Mouse (Mus musculus) intestine, postnatal 0 days (tissue): Measurements from ENCODE around the gene Rere. TPM values are rescaled to one million over a fixed set of nuclear protein-coding genes. Genes with fewer than 3 reads are reported as not detected.

Source experiments
- ATAC-seq: fragments of 200-750 bp; cut with Nextera tagmentation; 2 replicates; pipeline ENCODE4 v1.8.0; 2017; ENCODE audit warnings: mild to moderate bottlenecking, moderate TSS enrichment, moderate library complexity
- H3K27ac ChIP-seq: fragments of 300-500 bp; sonication (generic); 2 replicates; pipeline ENCODE4 v1.5.1; 2014; ENCODE audit warnings: mild to moderate bottlenecking, low read depth, low read length, moderate library complexity
- H3K27me3 ChIP-seq: fragments of 300-500 bp; sonication (generic); replicated peaks from 2 replicates; pipeline ENCODE4 v1.6.1; 2014; ENCODE audit warnings: low read length, mixed read lengths; ENCODE audit not compliant: control insufficient read depth, insufficient read depth
- H3K36me3 ChIP-seq: fragments of 300-500 bp; sonication (generic); 2 replicates; pipeline ENCODE4 v1.6.1; 2014; ENCODE audit warnings: mild to moderate bottlenecking, moderate library complexity; ENCODE audit not compliant: control insufficient read depth, insufficient read depth
- H3K4me1 ChIP-seq: fragments of 300-500 bp; sonication (generic); replicated peaks from 2 replicates; pipeline ENCODE4 v1.6.1; 2014; ENCODE audit warnings: antibody characterized with exemption, low read length, mixed read lengths; ENCODE audit not compliant: control insufficient read depth, insufficient read depth
- H3K4me2 ChIP-seq: fragments of 300-500 bp; sonication (generic); replicated peaks from 2 replicates; pipeline ENCODE4 v1.6.1; 2014; ENCODE audit warnings: low read depth, mild to moderate bottlenecking, moderate library complexity
- H3K4me3 ChIP-seq: fragments of 300-500 bp; sonication (generic); 2 replicates; pipeline ENCODE4 v1.5.1; 2014; ENCODE audit warnings: low read depth, low read length
- H3K9ac ChIP-seq: fragments of 300-500 bp; sonication (generic); 2 replicates; pipeline ENCODE4 v1.6.1; 2014; ENCODE audit warnings: mild to moderate bottlenecking, low read depth, low read length
- H3K9me3 ChIP-seq: fragments of 300-500 bp; sonication (generic); 2 replicates; pipeline ENCODE4 v1.6.1; 2016; ENCODE audit warnings: mixed run types; ENCODE audit not compliant: control insufficient read depth
- CTCF ChIP-seq: sonication (generic); IDR thresholded peaks from 2 replicates; pipeline ENCODE4 v1.5.1; 2016; ENCODE audit warnings: low read depth, mild to moderate bottlenecking, control low read depth, antibody characterized with exemption, moderate library complexity
- WGBS: fragments of 180-500 bp; shearing (Covaris S2); extraction: QIAGEN DNeasy Blood & Tissue Kit; methylation state at CpG from one replicate; pipeline ENCODE4 v1.1.7; 2014; 5-methylcytosine and 5-hydroxymethylcytosine counted together
- polyA plus RNA-seq: library from polyadenylated mRNA; unstranded; fragments of >200 nt; fragmentation: Nextera tagmentation; extraction: Ambion mirVana; gene quantifications from 2 replicates; pipeline ENCODE4 v1.2.1, GENCODE M21; 2015

The Rere gene
- polyA plus RNA-seq, 1 experiment from 2014 or later: 22.4 TPM

- no peak overlapping the region for H3K9ac ChIP-seq
- no peak overlapping the region for H3K4me2 ChIP-seq
- no peak overlapping the region for H3K4me3 ChIP-seq
- no peak for ATAC-seq
- H3K9me3 ChIP-seq: no peaks in the 10 kb centered on the region
- no peak overlapping the region for H3K27ac ChIP-seq
- no peaks in the 10 kb centered on the region for H3K27me3 ChIP-seq
- H3K36me3 ChIP-seq: no peaks in the 10 kb centered on the region
- WGBS: 54% methylated on average over 8 of the region's 8 CpGs
- TF ChIP-seq CTCF: no peak
- peaks cover 17% of the 10 kb centered on the region; the same call in 1 of the 2 replicates for H3K4me1 ChIP-seq
Measured at GRCm38 (mm10) chr4:150393607-150394006, 112.2 kb downstream of the Rere start.

GRCm38 (mm10) chr4:150394091-150394490 lies 112.6 kb downstream of the Rere start:
- no peak overlapping the region for H3K9ac ChIP-seq
- 72% methylated on average over 4 of the region's 4 CpGs for WGBS
- H3K4me3 ChIP-seq: no peak overlapping the region
- peaks cover 17% of the 10 kb centered on the region; the same call in 1 of the 2 replicates for H3K4me1 ChIP-seq
- no peak for TF ChIP-seq CTCF
- H3K27me3 ChIP-seq: no peaks in the 10 kb centered on the region
- H3K4me2 ChIP-seq: no peak overlapping the region
- H3K9me3 ChIP-seq: no peaks in the 10 kb centered on the region
- no peak for ATAC-seq
- no peak overlapping the region for H3K27ac ChIP-seq
- H3K36me3 ChIP-seq: no peaks in the 10 kb centered on the region

GRCm38 (mm10) chr4:150396339-150396738 lies 114.9 kb downstream of the Rere start:
- no peak overlapping the region for H3K9ac ChIP-seq
- TF ChIP-seq CTCF: no peak
- H3K4me3 ChIP-seq: no peak overlapping the region
- H3K36me3 ChIP-seq: no peaks in the 10 kb centered on the region
- no peaks in the 10 kb centered on the region for H3K9me3 ChIP-seq
- no peaks in the 10 kb centered on the region for H3K27me3 ChIP-seq
- ATAC-seq: no peak
- H3K4me2 ChIP-seq: no peak overlapping the region
- peaks cover 11% of the 10 kb centered on the region; the same call in 1 of the 2 replicates for H3K4me1 ChIP-seq
- no peak overlapping the region for H3K27ac ChIP-seq

- H3K4me3 ChIP-seq: no peak overlapping the region
Measured at GRCm38 (mm10) chr4:150396826-150397620, 115.6 kb downstream of the Rere start.

GRCm38 (mm10) chr4:150399032-150399431 lies 117.6 kb downstream of the Rere start:
- no peaks in the 10 kb centered on the region for H3K36me3 ChIP-seq
- H3K27ac ChIP-seq: no peak overlapping the region
- no peaks in the 10 kb centered on the region for H3K27me3 ChIP-seq
- no peak for ATAC-seq
- 67% methylated on average over 2 of the region's 2 CpGs for WGBS
- no peak overlapping the region for H3K4me3 ChIP-seq
- no peaks in the 10 kb centered on the region for H3K9me3 ChIP-seq
- H3K4me2 ChIP-seq: no peak overlapping the region
- no peak overlapping the region for H3K9ac ChIP-seq
- peaks cover 31% of the 10 kb centered on the region for H3K4me1 ChIP-seq
- no peak for TF ChIP-seq CTCF

More at GRCm38 (mm10) chr4:150396826-150397620, 115.6 kb downstream of the Rere start:
- no peaks in the 10 kb centered on the region for H3K36me3 ChIP-seq
- ATAC-seq: peak; percentile 48
- no peak for TF ChIP-seq CTCF
- WGBS: 18% methylated on average over 13 of the region's 13 CpGs
- no peaks in the 10 kb centered on the region for H3K9me3 ChIP-seq
- H3K27ac ChIP-seq: peak overlapping the region; percentile 81
- H3K4me2 ChIP-seq: peak overlapping the region; percentile 39; the same call in 1 of the 2 replicates
- peak overlapping the region; percentile 12; the same call in 1 of the 2 replicates for H3K9ac ChIP-seq
- H3K27me3 ChIP-seq: no peaks in the 10 kb centered on the region
- peaks cover 18% of the 10 kb centered on the region for H3K4me1 ChIP-seq

- no peak for TF ChIP-seq CTCF
- peaks cover 4% of the 10 kb centered on the region; the same call in 1 of the 2 replicates for H3K36me3 ChIP-seq
- 19% methylated on average over 13 of the region's 13 CpGs for WGBS
- ATAC-seq: peak; percentile 76
- H3K4me3 ChIP-seq: no peak overlapping the region
- no peak overlapping the region for H3K9ac ChIP-seq
- H3K4me1 ChIP-seq: peaks cover 28% of the 10 kb centered on the region
- peak overlapping the region; percentile 40 for H3K4me2 ChIP-seq
- peak overlapping the region; percentile 92 for H3K27ac ChIP-seq
- H3K9me3 ChIP-seq: no peaks in the 10 kb centered on the region
- H3K27me3 ChIP-seq: no peaks in the 10 kb centered on the region
Measured at GRCm38 (mm10) chr4:150401830-150402607, 120.6 kb downstream of the Rere start.
